Mouse (Mus musculus) ES-E14 (cell line): ENCODE data around the gene Mrps27. TPM values are rescaled to one million over a fixed set of nuclear protein-coding genes. Genes with fewer than 3 reads are reported as not detected.

Experiments used
- DNase-seq: peaks from one replicate; pipeline ENCODE4 v3.0.0-alpha.2; 2013; ENCODE audit warnings: low read depth, low spot score
- H3K27ac ChIP-seq: 2 replicates; pipeline ENCODE4 v1.5.1; 2012; ENCODE audit warnings: low read depth, mild to moderate bottlenecking, low read length, moderate library complexity, mixed read lengths; ENCODE audit not compliant: poor library complexity, insufficient read depth, severe bottlenecking
- H3K36me3 ChIP-seq: 2 replicates; pipeline ENCODE4 v1.6.1; 2012; ENCODE audit warnings: mild to moderate bottlenecking, low read length, moderate library complexity, mixed read lengths; ENCODE audit not compliant: control insufficient read depth, poor library complexity, insufficient read depth, severe bottlenecking
- H3K4me1 ChIP-seq, 2 experiments: fragments of 150-350 bp in 1 of 2; sonication (generic) in 1 of 2; 2 replicates each; pipeline ENCODE4 v1.6.1; 2012; ENCODE audit warnings: low read length in 2 of 2, mild to moderate bottlenecking in 1 of 2, mixed read lengths in 1 of 2; ENCODE audit not compliant: control insufficient read depth in 2 of 2, insufficient read depth in 2 of 2, poor library complexity in 1 of 2
- H3K4me3 ChIP-seq, 2 experiments: fragments of 150-350 bp in 1 of 2; sonication (generic) in 1 of 2; 2 replicates each; pipeline ENCODE4 v1.5.1; 2012; ENCODE audit warnings: low read length in 2 of 2, low read depth in 1 of 2, mild to moderate bottlenecking in 1 of 2, mixed read lengths in 1 of 2; ENCODE audit not compliant: insufficient read depth in 1 of 2, poor library complexity in 1 of 2, severe bottlenecking in 1 of 2
- H3K9ac ChIP-seq: 2 replicates; pipeline ENCODE4 v1.6.1; 2012; ENCODE audit warnings: low read depth, mild to moderate bottlenecking, low read length, mixed read lengths; ENCODE audit not compliant: poor library complexity, insufficient read depth, severe bottlenecking
- H3K9me3 ChIP-seq: fragments of 150-350 bp; sonication (generic); 2 replicates; pipeline ENCODE4 v1.6.1; 2012; ENCODE audit warnings: low read depth, mild to moderate bottlenecking, low read length; ENCODE audit not compliant: control insufficient read depth, insufficient read depth
- CHD2 ChIP-seq: IDR thresholded peaks from 2 replicates; pipeline ENCODE4 v1.6.1; 2014; ENCODE audit warnings: mild to moderate bottlenecking, low read depth, low read length, inconsistent platforms
- HCFC1 ChIP-seq: IDR thresholded peaks from 2 replicates; pipeline ENCODE4 v1.6.1; 2012; ENCODE audit warnings: low read length, inconsistent platforms, borderline replicate concordance; ENCODE audit not compliant: insufficient read depth
- MAFK ChIP-seq: IDR thresholded peaks from 2 replicates; pipeline ENCODE4 v1.6.1; 2014; ENCODE audit warnings: mild to moderate bottlenecking, low read depth, low read length, inconsistent platforms; ENCODE audit not compliant: insufficient read depth
- ZC3H11A ChIP-seq: IDR thresholded peaks from 2 replicates; pipeline ENCODE4 v1.6.1; 2012; ENCODE audit warnings: low read depth, mild to moderate bottlenecking, inconsistent platforms, low read length, borderline replicate concordance
- ZNF384 ChIP-seq: IDR thresholded peaks from 2 replicates; pipeline ENCODE4 v1.6.1; 2012; ENCODE audit warnings: low read depth, low read length, inconsistent platforms
- in situ Hi-C, 2 experiments: fragments of 600-800 bp; cut with MboI; formaldehyde crosslinking; loops; one replicate each; pipeline ENCODE4 v1.15.1; 2025; ENCODE audit warnings: low sequenced_read_pairs in 2 of 2, inconsistent platforms in 1 of 2; ENCODE audit not compliant: unreplicated experiment in 2 of 2
- total RNA-seq: library from RNA; depleted of rRNA; stranded (reverse); fragments of 300-350 nt; gene quantifications from 2 replicates; pipeline ENCODE4 v1.2.3, GENCODE M21; 2012

The Mrps27 gene
- total RNA-seq, 1 experiment, result 34.5 TPM

DNA sequence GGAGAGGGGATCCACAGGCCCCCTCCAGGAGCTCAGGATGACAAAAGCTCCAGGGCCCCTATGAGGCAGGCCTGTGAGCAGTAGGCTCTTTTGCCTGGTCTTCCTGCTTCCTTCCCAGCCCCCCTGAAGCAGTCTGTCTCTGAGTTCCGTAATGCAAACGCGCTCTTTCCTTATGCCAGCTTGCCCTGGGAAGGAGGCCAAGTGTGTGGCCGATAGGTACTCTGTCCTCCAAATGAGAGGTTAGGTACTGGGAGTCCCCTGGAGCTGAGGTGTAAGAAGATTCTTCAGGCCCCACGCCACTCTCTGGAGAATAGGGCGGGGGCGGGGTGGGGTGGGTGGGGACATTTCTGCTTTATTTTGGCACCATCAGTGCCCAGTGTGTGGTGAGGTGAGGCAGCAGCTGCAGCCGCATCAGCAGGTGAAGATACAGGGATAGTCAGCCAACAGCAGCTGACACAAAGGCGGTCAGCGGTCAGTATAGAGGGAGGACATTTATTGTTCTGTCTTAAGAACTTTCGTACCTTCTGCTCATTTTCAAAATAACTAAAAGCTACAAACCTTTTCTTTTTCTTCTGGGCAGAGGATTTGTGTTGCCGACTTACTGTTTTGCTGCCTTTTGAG is 23.1 kb downstream of the Mrps27 start:
- H3K36me3 ChIP-seq, result peaks cover 14% of the 10 kb centered on the region
- no peak overlapping the region for H3K4me3 ChIP-seq
- no peak overlapping the region for H3K9ac ChIP-seq
- peaks cover 0 to 2% of the 10 kb centered on the region in 2 experiments; a peak in 1 of 4 replicates for H3K4me1 ChIP-seq
- DNase-seq, result no peak
- H3K27ac ChIP-seq, result no peak overlapping the region
- TF ChIP-seq HCFC1, result no peak
- no peak for TF ChIP-seq ZNF384
- TF ChIP-seq CHD2, result no peak
- in situ Hi-C loops, result loop anchor here in 1 of 2 experiments (25.0 kb wide), 1 partner anchor 470 kb away; no protein-coding TSS in a partner anchor
- no peaks in the 10 kb centered on the region for H3K9me3 ChIP-seq

DNA sequence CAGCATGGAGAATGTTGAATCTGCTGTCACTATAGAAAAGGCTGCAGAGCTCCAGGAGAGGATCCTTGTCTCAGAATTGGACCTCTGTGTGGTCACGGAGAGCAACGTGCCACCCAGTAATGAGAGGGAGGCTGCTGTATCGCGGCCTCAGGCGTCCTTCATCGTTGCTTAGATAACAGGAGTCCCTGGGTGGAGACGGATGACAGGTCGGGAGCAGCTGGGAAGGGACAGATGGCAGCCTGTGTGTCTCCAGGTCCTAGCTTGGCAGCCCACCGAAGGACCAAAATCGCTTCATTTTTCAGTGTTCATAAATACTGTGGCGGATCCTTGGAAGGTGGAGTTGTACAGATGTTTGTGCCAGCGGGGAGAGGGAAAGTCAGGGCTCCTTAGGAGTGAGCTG is 24.5 kb downstream of the Mrps27 start:
- Histone ChIP-seq H3K9ac (no peak overlapping the region), H3K27ac (no peak overlapping the region), H3K9me3 (no peaks in the 10 kb centered on the region), H3K36me3 (peaks cover 14% of the 10 kb centered on the region), H3K4me1 (peaks cover 0 to 2% of the 10 kb centered on the region in 2 experiments; a peak in 1 of 4 replicates), H3K4me3 (no peak overlapping the region)
- no peak for DNase-seq
- in situ Hi-C loops, result loop anchor here in 1 of 2 experiments (25.0 kb wide), 1 partner anchor 468 kb away; no protein-coding TSS in a partner anchor
- TF ChIP-seq ZC3H11A (no peak), ZNF384 (no peak), MAFK (no peak), HCFC1 (no peak)

DNA sequence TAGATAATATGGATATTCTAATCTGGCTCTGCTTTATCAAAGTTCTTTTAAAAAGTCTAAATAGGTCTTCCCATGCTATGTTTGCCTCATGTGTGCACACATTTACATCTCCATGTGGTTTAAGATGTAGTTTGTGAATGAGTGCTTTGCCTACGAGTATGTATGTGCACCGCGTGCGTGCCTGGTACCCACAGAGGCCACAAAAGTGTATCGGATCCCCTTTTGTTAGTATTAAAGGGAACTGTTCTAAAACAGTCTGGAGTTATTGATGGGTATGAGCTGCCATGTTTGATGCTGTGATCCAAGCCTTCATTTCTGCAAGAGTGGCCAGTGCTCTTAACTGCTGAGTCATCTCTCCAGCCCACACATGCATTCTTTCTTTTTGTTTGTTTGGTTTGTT is 26.7 kb downstream of the Mrps27 start:
- Histone ChIP-seq H3K9me3 (no peaks in the 10 kb centered on the region), H3K36me3 (peaks cover 13% of the 10 kb centered on the region; the same call in 1 of the 2 replicates), H3K9ac (no peak overlapping the region), H3K4me3 (no peak overlapping the region), H3K4me1 (peaks cover 0 to 1% of the 10 kb centered on the region in 2 experiments; a peak in 1 of 4 replicates), H3K27ac (no peak overlapping the region)
- in situ Hi-C loops, result loop anchor here (10.0 to 25.0 kb wide), 2 partner anchors 466 to 474 kb away; no protein-coding TSS in a partner anchor
- TF ChIP-seq MAFK (no peak), ZC3H11A (no peak), HCFC1 (no peak), CHD2 (no peak)
- no peak for DNase-seq

DNA sequence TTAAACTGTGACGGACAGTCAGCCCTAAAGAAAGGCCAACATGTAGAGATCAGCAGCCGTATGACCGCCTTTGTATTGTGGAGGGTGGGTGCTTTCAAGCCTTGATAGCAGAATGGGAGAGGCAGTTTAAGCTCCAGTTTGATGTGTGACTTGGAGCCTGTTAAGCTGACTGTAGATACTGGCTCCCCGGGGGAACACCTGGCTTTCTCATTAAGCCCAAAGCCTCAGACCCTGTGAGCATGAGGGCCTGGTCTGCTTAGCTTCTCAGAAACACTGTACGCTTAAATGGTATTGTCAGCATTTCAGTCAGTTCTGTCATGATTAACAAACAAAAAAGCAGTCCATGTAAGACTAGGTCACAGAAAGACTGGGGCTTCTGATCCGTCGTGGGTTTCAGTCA is 29.1 kb downstream of the Mrps27 start:
- H3K4me1 ChIP-seq, result no peaks in the 10 kb centered on the region
- no peaks in the 10 kb centered on the region for H3K9me3 ChIP-seq
- in situ Hi-C loops, result loop anchor here (10.0 to 25.0 kb wide), 2 partner anchors 464 to 471 kb away; no protein-coding TSS in a partner anchor
- H3K27ac ChIP-seq, result no peak overlapping the region
- no peak for DNase-seq
- TF ChIP-seq CHD2, result no peak
- no peak for TF ChIP-seq MAFK
- peaks cover 8% of the 10 kb centered on the region; the same call in 1 of the 2 replicates for H3K36me3 ChIP-seq
- H3K9ac ChIP-seq, result no peak overlapping the region
- no peak overlapping the region for H3K4me3 ChIP-seq

DNA sequence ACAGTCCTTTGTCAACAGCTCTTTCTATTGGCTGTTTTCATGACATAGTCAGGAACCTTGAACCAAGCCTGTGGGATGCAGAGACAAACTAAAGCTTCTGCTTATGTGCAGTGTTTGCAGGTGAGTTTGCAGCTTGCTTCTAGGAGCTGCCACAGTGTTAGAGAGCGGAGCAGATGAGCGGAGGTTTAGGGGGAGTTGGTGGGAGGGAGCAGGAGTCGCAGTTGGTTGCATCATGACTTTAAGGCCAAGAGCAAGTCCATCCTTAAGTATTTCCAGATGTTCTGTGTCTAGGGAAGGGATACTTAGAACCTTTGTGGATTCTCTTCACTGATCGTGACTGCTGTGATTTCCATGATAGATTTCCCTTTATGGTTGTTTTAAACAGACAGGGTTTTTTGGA is 29.6 kb downstream of the Mrps27 start:
- TF ChIP-seq MAFK, result no peak
- TF ChIP-seq HCFC1, result no peak
- no peak for TF ChIP-seq ZNF384
- TF ChIP-seq ZC3H11A, result no peak
- TF ChIP-seq CHD2, result no peak
- peaks cover 6% of the 10 kb centered on the region; the same call in 1 of the 2 replicates for H3K36me3 ChIP-seq
- DNase-seq, result no peak

More for the DNA sequence above, 29.6 kb downstream of the Mrps27 start:
- H3K4me3 ChIP-seq, result no peak overlapping the region
- no peak overlapping the region for H3K9ac ChIP-seq
- H3K9me3 ChIP-seq, result no peaks in the 10 kb centered on the region
- in situ Hi-C loops, result loop anchor here (10.0 to 25.0 kb wide), 2 partner anchors 463 to 471 kb away; no protein-coding TSS in a partner anchor
- no peak overlapping the region for H3K27ac ChIP-seq
- no peaks in the 10 kb centered on the region for H3K4me1 ChIP-seq
